Mouse (Mus musculus) erythroblast, embryonic 14.5 days (primary cell): Measurements from ENCODE around the gene Gm20683. TPM values are rescaled to one million over a fixed set of nuclear protein-coding genes. Genes with fewer than 3 reads are reported as not detected.

ENCODE experiments used
- H3K27me3 ChIP-seq: 2 replicates; pipeline ENCODE4 v1.6.1; 2012; ENCODE audit warnings: inconsistent platforms; ENCODE audit not compliant: control insufficient read depth
- H3K36me3 ChIP-seq: 2 replicates; pipeline ENCODE4 v1.6.1; 2012; ENCODE audit warnings: mild to moderate bottlenecking, inconsistent platforms; ENCODE audit not compliant: control insufficient read depth
- H3K4me1 ChIP-seq: 2 replicates; pipeline ENCODE4 v1.6.1; 2012; ENCODE audit warnings: inconsistent platforms; ENCODE audit not compliant: control insufficient read depth
- H3K4me3 ChIP-seq: replicated peaks from 2 replicates; pipeline ENCODE3; 2012; ENCODE audit warnings: moderate library complexity, mild to moderate bottlenecking, inconsistent platforms
- H3K9me3 ChIP-seq: 2 replicates; pipeline ENCODE4 v1.6.1; 2012; ENCODE audit warnings: low read length, inconsistent platforms, mixed read lengths; ENCODE audit not compliant: control insufficient read depth
- GATA1 ChIP-seq: IDR thresholded peaks from 2 replicates; pipeline ENCODE4 v1.6.1; 2012; ENCODE audit warnings: low read length, inconsistent platforms, mixed read lengths
- TAL1 ChIP-seq: IDR thresholded peaks from 3 replicates; pipeline ENCODE4 v1.6.1; 2012; ENCODE audit warnings: low read length, inconsistent platforms, mixed read lengths
- polyA plus RNA-seq: library from polyadenylated mRNA; stranded (reverse); fragments of >175 nt; gene quantifications from 2 replicates; pipeline ENCODE4 v1.2.3, GENCODE M21; 2012

The Gm20683 gene
- polyA plus RNA-seq, 1 experiment: 1.1 TPM

GRCm38 (mm10) chr17:25860229-25860628 lies 18.7 kb upstream of the Gm20683 start:
- TF ChIP-seq GATA1 (no peak), TAL1 (no peak)
- Histone ChIP-seq H3K27me3 (no peaks in the 10 kb centered on the region), H3K36me3 (peaks cover 61% of the 10 kb centered on the region), H3K4me3 (peak overlapping the region; percentile 72), H3K9me3 (no peaks in the 10 kb centered on the region), H3K4me1 (peaks cover 58% of the 10 kb centered on the region)

GRCm38 (mm10) chr17:25844396-25844901 lies 2.9 kb upstream of the Gm20683 start, which contains the start of gene Rhot2:
Gene Rhot2, minus strand, starts transcription at chr17:25844851.
- Histone ChIP-seq H3K36me3 (peaks cover 87% of the 10 kb centered on the region), H3K27me3 (no peaks in the 10 kb centered on the region), H3K4me3 (peak within 1 kb of the TSS; percentile 80), H3K4me1 (peaks cover 52% of the 10 kb centered on the region), H3K9me3 (no peaks in the 10 kb centered on the region)
- no peak for TF ChIP-seq GATA1
- TF ChIP-seq TAL1: no peak

- H3K4me1 ChIP-seq: peaks cover 58% of the 10 kb centered on the region
- peaks cover 87% of the 10 kb centered on the region for H3K36me3 ChIP-seq
- H3K9me3 ChIP-seq: no peaks in the 10 kb centered on the region
- TF ChIP-seq TAL1 (0 out of 3 replicates have a peak, but pooled peaks have one; percentile 13), GATA1 (peak; percentile 54)
- H3K27me3 ChIP-seq: no peaks in the 10 kb centered on the region
- H3K4me3 ChIP-seq: peak overlapping the region; percentile 80
Measured at GRCm38 (mm10) chr17:25843636-25844395, 2.3 kb upstream of the Gm20683 start.

GRCm38 (mm10) chr17:25843122-25843521 lies 1.6 kb upstream of the Gm20683 start:
- peak overlapping the region; percentile 80 for H3K4me3 ChIP-seq
- TF ChIP-seq GATA1 (no peak), TAL1 (no peak)
- no peaks in the 10 kb centered on the region for H3K9me3 ChIP-seq
- peaks cover 62% of the 10 kb centered on the region for H3K4me1 ChIP-seq
- H3K27me3 ChIP-seq: no peaks in the 10 kb centered on the region
- peaks cover 86% of the 10 kb centered on the region for H3K36me3 ChIP-seq

GRCm38 (mm10) chr17:25842509-25842908 lies 946 bp upstream of the Gm20683 start:
- peak overlapping the region; percentile 21 for H3K4me3 ChIP-seq
- H3K9me3 ChIP-seq: no peaks in the 10 kb centered on the region
- no peak for TF ChIP-seq TAL1
- TF ChIP-seq GATA1: no peak
- H3K4me1 ChIP-seq: peaks cover 68% of the 10 kb centered on the region
- no peaks in the 10 kb centered on the region for H3K27me3 ChIP-seq
- H3K36me3 ChIP-seq: peaks cover 86% of the 10 kb centered on the region

- Histone ChIP-seq H3K27me3 (no peaks in the 10 kb centered on the region), H3K4me3 (no peak overlapping the region), H3K4me1 (peaks cover 83% of the 10 kb centered on the region), H3K9me3 (no peaks in the 10 kb centered on the region), H3K36me3 (peaks cover 82% of the 10 kb centered on the region)
- TF ChIP-seq TAL1 (no peak), GATA1 (no peak)
Measured at GRCm38 (mm10) chr17:25840519-25840918, 1.0 kb downstream of the Gm20683 start.

- H3K4me3 ChIP-seq: no peak overlapping the region
- H3K27me3 ChIP-seq: no peaks in the 10 kb centered on the region
- H3K9me3 ChIP-seq: no peaks in the 10 kb centered on the region
- no peak for TF ChIP-seq TAL1
- TF ChIP-seq GATA1: no peak
- peaks cover 83% of the 10 kb centered on the region for H3K4me1 ChIP-seq
- peaks cover 83% of the 10 kb centered on the region for H3K36me3 ChIP-seq
Measured at GRCm38 (mm10) chr17:25839455-25840235, 1.9 kb downstream of the Gm20683 start.

GRCm38 (mm10) chr17:25838904-25839303 lies 2.7 kb downstream of the Gm20683 start:
- Histone ChIP-seq H3K36me3 (peaks cover 84% of the 10 kb centered on the region), H3K9me3 (no peaks in the 10 kb centered on the region), H3K4me3 (no peak overlapping the region), H3K27me3 (no peaks in the 10 kb centered on the region), H3K4me1 (peaks cover 85% of the 10 kb centered on the region)
- TF ChIP-seq GATA1: no peak
- TF ChIP-seq TAL1: no peak

- TF ChIP-seq GATA1 (no peak), TAL1 (no peak)
- H3K27me3 ChIP-seq: no peaks in the 10 kb centered on the region
- peaks cover 76% of the 10 kb centered on the region for H3K36me3 ChIP-seq
- no peak overlapping the region for H3K4me3 ChIP-seq
- peaks cover 82% of the 10 kb centered on the region for H3K4me1 ChIP-seq
- no peaks in the 10 kb centered on the region for H3K9me3 ChIP-seq
Measured at GRCm38 (mm10) chr17:25837533-25837932, 4.0 kb downstream of the Gm20683 start.
